Comparison of ENCODE assay signal across 32 mouse cellular contexts in genomic region chr6:119213375-119213774, GRCm38 (mm10). TPM values are rescaled to one million over a fixed set of nuclear protein-coding genes. Genes with fewer than 3 reads are reported as not detected.
DNase-seq lines count a peak whose midpoint lies in the region; ATAC-seq and TF ChIP-seq lines count a peak whose summit lies in the region.
"Had no signal": no experiment of that assay in that cellular context is flagged by ENCODE, and none has a peak within 500 bp of the region (broad histone marks: within the 10 kb centered on the region; RNA-seq: fewer than 3 reads in every experiment).

No protein-coding gene starts in this region.

- no peaks in the 10 kb centered on the region for H3K27me3 ChIP-seq in heart, embryonic 12.5 days (replicated peaks)
- H3K27me3 ChIP-seq: CH12.LX; embryonic facial prominence, embryonic 13.5 days; hindbrain, embryonic 13.5 days; liver, embryonic 15.5 days; midbrain, embryonic 15.5 days had no signal

- no peak for TF ChIP-seq CTCF in left cerebral cortex, adult 2 months (IDR thresholded peaks at IDR 0.05)

- intact Hi-C loops in heart, postnatal 14 days (cut with DNase I), result no loop called here
- intact Hi-C loops in left cerebral cortex, adult 2 months (cut with DNase I), result no loop called here

- H3K36me3 ChIP-seq in heart, embryonic 12.5 days, result no peaks in the 10 kb centered on the region

- H3K27ac ChIP-seq in heart, embryonic 12.5 days (ENCODE audit: poor library complexity, severe bottlenecking), result peak overlapping the region; percentile 86
- H3K27ac ChIP-seq in left cerebral cortex, adult 2 months, result peak overlapping the region; percentile 57; the same call in 1 of the 2 replicates
- H3K27ac ChIP-seq: embryonic facial prominence, embryonic 13.5 days; heart, adult 2 months; hindbrain, embryonic 13.5 days; liver, embryonic 15.5 days; midbrain, embryonic 10.5 days; midbrain, embryonic 15.5 days had no signal

- WGBS in heart, embryonic 12.5 days, result 39% methylated on average over 5 of the region's 5 CpGs

- ATAC-seq in frontal cortex, adult (ENCODE audit: low TSS enrichment), result 0 out of 2 replicates have a peak, but pooled peaks have one; percentile 4
- ATAC-seq in heart, embryonic 12.5 days (ENCODE audit: insufficient number of reproducible peaks, low FRiP score), result peak; percentile 45; the same call in 1 of the 2 replicates
- ATAC-seq in megakaryocyte-erythroid progenitor cell, adult 5-6 weeks (replicated peaks; ENCODE audit: low FRiP score, low TSS enrichment, poor library complexity, severe bottlenecking), result 0 out of 2 replicates have a peak, but pooled peaks have one; percentile 21
- ATAC-seq: activated CD4-positive, CD25-positive, alpha-beta regulatory T cell, adult 4 months; forebrain, embryonic 16.5 days; intestine, postnatal 0 days; midbrain, embryonic 15.5 days had no signal

- H3K9ac ChIP-seq in heart, embryonic 12.5 days, result 0 out of 2 replicates have a peak overlapping the region, but pooled peaks have one; percentile 17
- H3K9ac ChIP-seq: embryonic facial prominence, embryonic 13.5 days; hindbrain, embryonic 13.5 days; liver, embryonic 15.5 days; lung, embryonic 14.5 days; midbrain, embryonic 15.5 days had no signal

- H3K4me2 ChIP-seq in heart, embryonic 12.5 days, result no peak overlapping the region
- H3K4me2 ChIP-seq: embryonic facial prominence, embryonic 13.5 days; hindbrain, embryonic 13.5 days; liver, embryonic 15.5 days; lung, embryonic 14.5 days; midbrain, embryonic 15.5 days had no signal

- peaks cover 51% of the 10 kb centered on the region for H3K4me1 ChIP-seq in heart, embryonic 12.5 days (replicated peaks)
- H3K4me1 ChIP-seq: embryonic facial prominence, embryonic 13.5 days; hindbrain, embryonic 13.5 days; liver, embryonic 15.5 days; midbrain, embryonic 10.5 days; midbrain, embryonic 15.5 days had no signal

- no peaks in the 10 kb centered on the region for H3K9me3 ChIP-seq in heart, embryonic 12.5 days (replicated peaks)
- H3K9me3 ChIP-seq: embryonic facial prominence, embryonic 13.5 days; hindbrain, embryonic 13.5 days; liver, embryonic 15.5 days; midbrain, embryonic 10.5 days; midbrain, embryonic 15.5 days had no signal

- no peak overlapping the region for H3K4me3 ChIP-seq in heart, embryonic 12.5 days
- no peak overlapping the region for H3K4me3 ChIP-seq in left cerebral cortex, adult 2 months
- H3K4me3 ChIP-seq: embryonic facial prominence, embryonic 13.5 days; heart, adult 2 months; hindbrain, embryonic 13.5 days; liver, embryonic 15.5 days; midbrain, embryonic 10.5 days; midbrain, embryonic 15.5 days had no signal

- DNase-seq in frontal cortex, postnatal 25 days (ENCODE audit: low spot score in 2 of 2), result no peak
- no peak for DNase-seq in heart, postnatal 14 days
- peak in 1 of 2 experiments; percentile 6 for DNase-seq in left cerebral cortex, adult 2 months (ENCODE audit: extremely low spot score in 1 of 2, low spot score in 2 of 2)
- no peak for DNase-seq in left cerebral cortex, adult 9 months (ENCODE audit: low spot score in 2 of 2)
- DNase-seq in natural killer cell, adult 2 months (ENCODE audit: low spot score in 2 of 2), result no peak
- DNase-seq: adrenal gland, adult 2 months; adrenal gland, postnatal 36 days; cerebellum, adult 18-20 months; cerebellum, postnatal 10 days; gastrocnemius, postnatal 10 days; kidney, adult 9 months; kidney, postnatal 10 days; layer of hippocampus, postnatal 36 days; liver; lung, embryonic 14.5 days; lung, postnatal 14 days; right cerebral cortex, adult 18-20 months; thymus, postnatal 14 days had no signal

RNA-seq across cellular contexts. Expression of gene Cacna1c, which starts 17.2 kb away (rescaled TPM):
- polyA plus RNA-seq in heart, embryonic 12.5 days (2016; fragmentation: Nextera tagmentation; extraction: Ambion mirVana), result 58.1 and 63.4 TPM in 2 replicates
- 100 to 1,000 TPM; 195 to 220 TPM for total RNA-seq in heart, postnatal 14 days (2021)
- 10 to 100 TPM; 69.1 to 73.9 TPM for total RNA-seq in left cerebral cortex, adult 2 months (2021)
- total RNA-seq in megakaryocyte-erythroid progenitor cell, adult 5-6 weeks (2014; fragmentation: Nextera tagmentation), result 1.9 TPM in 1 of 2 replicates, not detected in the other
- total RNA-seq in megakaryocyte-erythroid progenitor cell, adult 5-6 weeks (2017), result 0.15 and 0.33 TPM in 2 replicates
- polyA plus RNA-seq: C2C12 had no signal

RNA-seq across cellular contexts. Expression of gene Cacna2d4, which starts 23.0 kb away (rescaled TPM):
- polyA plus RNA-seq in heart, embryonic 12.5 days (2016; fragmentation: Nextera tagmentation; extraction: Ambion mirVana), result not detected in 2 replicates
- total RNA-seq in heart, postnatal 14 days (2021), result under 1 TPM in 1 of 2 experiments, not detected in 1; 0.12 TPM
- 1 to 10 TPM; 1.7 to 1.9 TPM for total RNA-seq in left cerebral cortex, adult 2 months (2021)
- 5.5 TPM in 1 of 2 replicates, not detected in the other for total RNA-seq in megakaryocyte-erythroid progenitor cell, adult 5-6 weeks (2014; fragmentation: Nextera tagmentation)
- 0.34 TPM in 1 of 2 replicates, not detected in the other for total RNA-seq in megakaryocyte-erythroid progenitor cell, adult 5-6 weeks (2017)
- total RNA-seq: adrenal gland, adult 2 months; adrenal gland, postnatal 36 days; heart, adult 2 months had no signal
- polyA plus RNA-seq: C2C12; embryonic facial prominence, embryonic 13.5 days; liver, embryonic 15.5 days had no signal

RNA-seq across cellular contexts. Expression of gene Dcp1b, which starts 38.3 kb away (rescaled TPM):
- polyA plus RNA-seq in heart, embryonic 12.5 days (2016; fragmentation: Nextera tagmentation; extraction: Ambion mirVana), result 6.3 TPM in 2 replicates
- 1 to 10 TPM; 4.0 to 4.4 TPM for total RNA-seq in heart, postnatal 14 days (2021)
- total RNA-seq in left cerebral cortex, adult 2 months (2021), result 10 to 100 TPM; 17.8 to 19.8 TPM
- total RNA-seq in megakaryocyte-erythroid progenitor cell, adult 5-6 weeks (2014; fragmentation: Nextera tagmentation), result 12.4 and 26.1 TPM in 2 replicates
- 9.7 and 11.9 TPM in 2 replicates for total RNA-seq in megakaryocyte-erythroid progenitor cell, adult 5-6 weeks (2017)

Comparison
In these comparisons a context has a peak if more than half of its experiments do, and no peak if none do; other contexts are left out.
1. RNA of gene Cacna1c, which starts 17.2 kb away (total RNA-seq): 195 to 220 TPM in heart, postnatal 14 days and 69.1 to 73.9 TPM in left cerebral cortex, adult 2 months; 0.15 to 1.9 TPM in megakaryocyte-erythroid progenitor cell, adult 5-6 weeks; every median in the first group is over 10 times any median in the second.
2. Peak in every context shown above with its lines, with median percentiles within 50 percentile points of each other: ATAC-seq.